Mouse (Mus musculus): Measurements from ENCODE around the gene Syt9.
A peak's percentile ranks its signal among the peaks of the same experiment; 100 is the strongest.
"Not testable (repeated sequence)": the region's sequence is repeated elsewhere in the genome, so short reads cannot be mapped to it uniquely, and the experiment has no call there.

The Syt9 gene

DNA sequence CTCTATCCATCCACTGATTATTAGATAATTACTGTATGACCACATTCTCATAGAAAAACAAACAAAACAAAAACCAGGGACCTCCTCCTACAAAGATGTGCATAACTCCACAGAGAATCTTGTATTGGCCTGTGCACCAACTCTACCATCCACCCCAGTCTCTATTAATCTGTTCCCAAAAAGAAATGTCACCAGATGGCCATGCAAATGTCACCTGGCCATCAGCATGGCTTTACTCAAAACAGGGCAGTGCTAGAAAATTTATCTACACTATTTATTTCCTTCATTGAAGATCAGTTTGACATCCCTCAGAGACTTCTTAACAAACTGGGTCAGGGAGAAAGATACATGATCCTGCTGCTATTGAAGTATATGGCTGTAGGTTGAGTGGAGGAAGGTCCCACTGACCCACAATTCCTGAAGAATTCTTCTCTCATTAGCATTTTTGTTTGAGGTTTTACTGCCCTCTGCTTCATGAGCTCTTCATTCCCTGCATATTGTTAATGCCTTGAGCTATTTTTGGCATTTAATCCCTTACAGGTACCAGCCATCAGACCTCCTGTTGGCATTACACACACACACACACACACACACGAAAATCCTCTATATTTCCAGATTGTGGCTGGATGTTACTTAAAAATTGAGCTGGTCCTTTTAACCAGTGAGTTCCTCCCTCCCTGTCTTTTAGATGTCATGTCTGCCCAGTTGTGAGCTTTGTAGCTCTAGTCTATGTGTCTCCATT is 91.3 kb downstream of the Syt9 start:
- DNase-seq: peak; percentile 67

DNA sequence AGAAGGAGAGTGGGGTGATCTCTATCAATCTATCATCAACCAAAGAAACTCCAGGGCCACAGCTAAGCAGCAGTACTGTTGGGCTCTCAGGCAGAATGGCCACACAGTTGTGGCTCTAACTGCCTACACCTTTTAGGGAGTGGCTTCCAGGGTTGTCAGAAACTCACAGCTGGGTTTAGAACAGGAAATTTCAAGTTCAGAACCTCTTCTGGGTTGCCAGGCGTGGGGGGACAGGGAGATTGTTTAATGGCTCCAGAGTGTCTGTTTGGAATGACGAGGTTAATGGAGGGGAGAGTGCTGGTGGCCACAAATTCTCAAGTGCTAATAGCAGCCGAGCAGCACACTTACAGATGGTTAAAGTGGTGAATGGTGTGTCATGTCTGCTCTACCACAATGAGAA is 92.4 kb downstream of the Syt9 start:
- DNase-seq: no peak

DNA sequence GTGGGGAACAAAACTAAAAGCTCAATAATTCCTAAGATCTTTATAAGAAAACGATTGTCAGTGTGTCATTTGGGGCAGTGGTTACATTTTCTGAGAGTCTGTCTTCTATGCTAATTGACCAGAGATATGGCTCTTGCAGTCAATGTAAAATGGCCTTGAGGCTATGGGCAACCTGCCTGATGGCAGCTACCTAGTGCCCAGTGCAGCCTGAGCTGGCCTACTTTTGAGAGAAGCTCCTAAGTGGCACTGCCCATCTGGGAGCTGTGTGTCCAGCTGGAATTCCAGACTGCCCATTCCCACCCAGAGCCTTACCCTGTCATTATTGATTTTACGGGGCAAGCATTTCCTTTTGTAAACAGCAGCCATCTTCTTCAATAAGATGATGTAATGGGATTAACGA is 94.6 kb downstream of the Syt9 start:
- DNase-seq: no peak

DNA sequence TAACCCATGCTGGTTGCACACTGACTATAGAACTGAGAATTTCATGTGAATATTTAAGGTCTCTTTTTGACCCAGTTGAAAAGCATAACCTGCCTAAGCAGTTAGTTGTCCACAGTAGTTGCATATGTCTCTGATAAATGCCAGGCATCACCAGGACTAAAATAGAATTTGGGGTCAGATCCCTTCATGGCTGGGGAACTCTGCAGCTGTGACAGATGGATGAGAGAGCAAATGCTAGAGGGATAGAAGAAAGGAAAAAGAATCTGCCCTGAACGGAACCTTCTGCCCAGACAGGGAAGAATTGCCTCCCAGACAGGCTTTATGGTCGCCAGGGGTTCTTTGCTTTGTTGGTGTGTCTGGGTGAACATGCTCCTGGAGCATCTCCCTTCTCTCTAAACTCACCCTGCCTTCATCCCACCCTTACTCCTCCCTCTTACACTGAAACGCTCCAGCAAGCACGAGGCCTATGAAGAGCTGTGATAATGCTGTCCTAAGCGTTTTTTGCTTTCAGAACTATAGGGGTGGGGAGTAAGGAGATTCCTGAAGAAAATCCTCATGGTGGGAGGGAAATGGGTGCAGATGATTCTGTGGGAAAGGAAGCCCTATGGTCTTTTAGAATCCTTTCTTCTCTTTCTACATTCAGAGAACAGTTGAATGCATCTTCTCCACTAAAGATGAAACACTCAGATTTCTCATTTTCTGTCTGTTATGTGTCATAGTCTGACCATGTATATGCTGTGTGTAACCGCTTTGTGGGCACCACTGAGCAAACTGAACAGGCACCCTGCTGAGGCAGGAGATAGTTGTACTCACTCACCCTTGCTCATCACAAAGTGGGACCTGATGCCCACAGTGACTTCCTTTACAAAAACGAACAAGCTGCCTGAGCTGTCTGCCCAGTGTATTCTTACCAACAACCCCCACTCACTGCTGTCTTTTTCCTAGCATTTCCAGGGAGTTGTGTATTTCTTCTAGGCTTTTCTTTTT is 108.7 kb downstream of the Syt9 start:
- no peak for DNase-seq

DNA sequence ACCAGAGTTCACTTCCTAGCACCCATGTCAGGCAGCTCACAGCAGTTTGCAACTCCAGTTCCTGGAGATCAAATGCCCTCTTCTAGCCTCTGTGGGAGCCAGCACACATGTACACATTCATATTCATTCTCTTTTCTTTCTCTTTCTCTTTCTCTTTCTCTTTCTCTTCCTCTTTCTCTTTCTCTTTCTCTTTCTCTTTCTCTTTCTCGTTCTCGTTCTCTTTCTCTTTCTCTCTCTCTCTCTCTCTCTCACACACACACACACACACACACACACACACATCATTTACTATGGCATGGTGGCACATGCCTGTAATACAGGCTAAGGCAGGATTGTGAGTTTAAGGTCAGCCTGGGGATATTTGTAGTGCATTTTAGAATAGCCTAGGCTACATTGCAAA is 115.2 kb downstream of the Syt9 start:
- DNase-seq: not testable (repeated sequence)

DNA sequence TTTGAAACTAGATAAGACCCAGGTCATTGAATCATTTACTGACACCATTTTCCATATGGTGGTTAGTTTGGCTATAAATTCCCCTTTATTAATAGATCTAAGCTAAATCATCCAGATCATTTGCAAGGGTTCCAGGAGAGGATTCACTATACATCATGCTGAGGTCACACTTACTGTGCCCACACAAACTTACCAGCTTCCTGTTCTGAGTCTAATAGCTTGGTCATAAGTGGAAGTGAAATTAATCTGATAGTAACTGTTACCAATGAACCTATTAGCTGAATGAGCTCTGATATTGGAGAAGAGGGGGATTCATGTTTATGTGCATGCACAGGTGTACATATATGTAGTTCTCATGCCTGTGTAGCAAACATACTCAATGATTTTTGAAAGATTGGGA is 124.9 kb downstream of the Syt9 start:
- DNase-seq: no peak

DNA sequence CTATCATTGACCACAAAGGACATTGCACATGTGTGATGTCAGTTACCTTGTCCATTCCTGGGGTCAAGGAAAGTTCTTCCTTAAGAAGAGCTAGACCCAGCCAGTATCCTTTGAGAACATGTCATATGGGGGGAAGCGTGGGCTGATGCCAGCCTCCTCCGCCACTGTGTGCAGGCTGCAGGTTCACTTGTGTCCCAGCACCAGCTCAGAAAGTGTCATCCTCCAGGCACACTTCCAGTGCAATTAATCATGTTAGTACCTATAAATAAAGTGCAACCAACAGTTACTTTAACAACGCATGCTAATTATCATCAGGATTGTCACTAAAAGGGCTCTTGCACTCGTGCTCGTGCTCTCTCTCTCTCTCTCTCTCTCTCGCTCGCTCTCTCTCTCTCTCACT is 126.4 kb downstream of the Syt9 start:
- DNase-seq: no peak

DNA sequence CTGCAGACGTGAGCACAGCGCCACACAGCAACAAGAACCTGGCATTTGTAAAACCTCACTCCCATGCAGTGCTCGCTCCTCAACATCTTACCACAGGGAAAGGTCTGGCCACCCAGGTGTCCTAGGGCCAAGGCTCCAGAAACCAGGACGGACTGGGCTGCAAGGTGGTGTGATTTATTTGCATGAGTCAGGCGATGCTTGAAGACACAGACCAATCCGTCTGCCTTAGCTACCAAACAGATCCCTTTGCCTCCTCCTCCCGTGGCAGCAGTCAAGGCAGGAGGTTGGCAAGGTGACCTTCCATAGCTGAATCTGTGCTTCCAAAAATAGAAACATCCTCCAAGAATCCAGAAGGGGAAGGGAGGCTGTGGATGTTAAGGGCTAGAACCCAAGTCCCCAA is 130.1 kb downstream of the Syt9 start:
- DNase-seq: no peak

DNA sequence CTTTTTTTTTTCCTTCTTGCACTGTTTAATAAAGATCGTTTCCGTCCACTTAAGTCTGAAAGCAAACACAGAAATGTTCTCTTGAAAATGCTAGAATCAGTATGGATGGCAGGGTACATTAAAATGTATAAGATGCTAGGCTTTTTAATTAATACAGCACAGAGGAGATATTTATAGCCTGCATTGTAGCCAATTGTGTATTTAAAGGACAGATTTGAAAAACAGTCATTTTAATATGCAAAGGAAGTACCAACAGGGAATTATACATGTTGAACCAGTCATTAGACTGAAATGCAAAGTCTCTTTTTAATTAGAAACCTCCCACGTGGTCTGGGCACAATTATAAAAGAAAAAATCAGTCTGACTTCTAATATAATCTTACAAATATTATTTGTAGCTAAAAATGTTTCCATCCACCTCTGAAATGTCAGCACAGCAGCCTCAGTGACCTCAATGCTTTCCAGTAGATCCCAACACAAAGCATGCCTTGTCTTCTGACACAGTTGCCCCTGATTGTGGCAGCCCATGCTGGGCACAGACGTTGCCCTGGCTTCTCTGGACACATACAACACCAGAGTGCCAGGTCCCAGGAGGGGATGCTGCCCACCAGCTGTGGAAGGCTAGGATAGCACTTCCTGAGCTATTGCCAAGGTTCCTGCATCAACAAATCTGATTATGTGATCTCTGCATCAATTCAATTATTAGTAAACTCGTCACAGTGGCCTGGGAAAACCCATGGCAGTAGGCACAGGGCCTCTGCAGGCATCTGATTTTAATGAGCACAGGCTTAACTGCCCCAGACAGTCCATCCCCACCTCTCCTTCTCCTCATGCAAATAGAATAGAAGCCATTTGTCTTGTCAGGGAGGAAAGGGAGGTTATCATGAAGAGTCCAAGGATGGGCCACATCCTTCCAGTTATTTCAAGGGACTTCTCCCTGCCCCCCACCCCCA is 134.5 kb downstream of the Syt9 start:
- no peak for DNase-seq

DNA sequence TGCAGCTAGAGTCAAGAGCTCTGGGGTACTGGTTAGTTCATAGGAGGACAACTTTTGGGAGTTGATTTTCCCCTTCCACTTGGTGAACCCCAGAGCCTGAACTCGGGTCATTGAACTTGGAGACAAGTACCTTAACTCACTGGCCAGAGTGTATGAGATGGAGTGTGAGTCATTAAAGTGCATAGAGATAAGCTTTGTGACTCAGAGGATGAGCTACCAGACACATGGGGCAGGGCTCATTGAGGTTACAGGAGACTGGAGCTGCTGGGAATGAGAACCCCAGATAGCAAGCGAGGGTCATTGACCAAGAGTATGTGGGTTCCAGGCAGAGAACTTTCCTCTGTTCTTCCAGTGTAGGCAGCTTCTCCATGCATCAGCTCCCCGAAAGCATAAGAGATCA is 137.4 kb downstream of the Syt9 start:
- no peak for DNase-seq

DNA sequence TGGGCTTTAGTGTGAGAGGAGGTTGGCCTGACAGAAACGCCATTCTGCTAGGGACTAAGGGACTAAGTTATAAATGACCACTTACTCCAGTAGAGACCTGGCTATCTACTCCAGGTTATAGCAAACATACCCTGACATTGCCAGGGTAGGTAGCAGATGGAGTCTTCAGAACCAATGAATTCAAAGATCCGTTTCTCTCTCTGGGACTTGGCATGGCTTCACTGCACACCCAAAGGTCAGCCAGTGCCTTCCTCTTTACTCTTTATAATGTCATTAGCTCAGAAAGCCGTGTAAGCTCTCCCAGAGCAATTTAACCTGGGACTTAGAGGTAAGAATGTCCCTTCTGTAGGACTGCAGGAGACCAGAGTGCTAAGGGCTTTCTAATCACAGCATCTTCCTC is 139.2 kb downstream of the Syt9 start:
- no peak for DNase-seq

DNA sequence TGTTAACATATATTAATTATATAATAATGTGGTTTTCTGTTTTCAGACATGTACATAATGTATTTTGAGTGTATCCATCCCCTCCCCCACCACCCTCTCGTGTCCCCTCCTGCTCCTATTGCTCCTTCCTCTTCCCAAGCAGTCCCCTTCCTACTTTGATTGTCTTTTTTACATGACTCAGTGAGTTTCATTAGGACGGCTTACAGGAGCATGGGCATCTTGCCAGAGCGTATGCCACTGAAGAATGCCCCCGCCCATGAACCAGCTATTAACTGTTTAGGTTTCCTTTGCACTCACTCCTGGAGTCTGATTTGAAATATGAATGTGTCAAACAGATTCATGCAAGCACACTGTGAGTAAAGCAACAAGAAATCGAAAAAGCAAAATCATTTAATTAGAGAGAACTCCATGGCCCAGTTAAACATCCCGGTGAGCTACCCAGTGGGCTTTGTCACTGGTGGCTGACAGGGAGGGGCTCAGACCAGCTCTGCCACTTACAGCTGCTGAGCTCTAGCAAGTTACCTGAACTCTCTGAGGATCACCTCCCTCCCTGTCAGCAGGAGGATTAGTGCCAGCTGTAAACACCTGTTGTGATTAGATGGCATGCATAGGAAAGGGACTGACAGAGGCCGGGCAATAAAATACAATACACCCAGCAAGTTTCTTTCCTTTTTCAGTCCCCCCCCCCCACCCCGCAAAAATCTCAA is 146.3 kb downstream of the Syt9 start:
- no peak for DNase-seq

DNA sequence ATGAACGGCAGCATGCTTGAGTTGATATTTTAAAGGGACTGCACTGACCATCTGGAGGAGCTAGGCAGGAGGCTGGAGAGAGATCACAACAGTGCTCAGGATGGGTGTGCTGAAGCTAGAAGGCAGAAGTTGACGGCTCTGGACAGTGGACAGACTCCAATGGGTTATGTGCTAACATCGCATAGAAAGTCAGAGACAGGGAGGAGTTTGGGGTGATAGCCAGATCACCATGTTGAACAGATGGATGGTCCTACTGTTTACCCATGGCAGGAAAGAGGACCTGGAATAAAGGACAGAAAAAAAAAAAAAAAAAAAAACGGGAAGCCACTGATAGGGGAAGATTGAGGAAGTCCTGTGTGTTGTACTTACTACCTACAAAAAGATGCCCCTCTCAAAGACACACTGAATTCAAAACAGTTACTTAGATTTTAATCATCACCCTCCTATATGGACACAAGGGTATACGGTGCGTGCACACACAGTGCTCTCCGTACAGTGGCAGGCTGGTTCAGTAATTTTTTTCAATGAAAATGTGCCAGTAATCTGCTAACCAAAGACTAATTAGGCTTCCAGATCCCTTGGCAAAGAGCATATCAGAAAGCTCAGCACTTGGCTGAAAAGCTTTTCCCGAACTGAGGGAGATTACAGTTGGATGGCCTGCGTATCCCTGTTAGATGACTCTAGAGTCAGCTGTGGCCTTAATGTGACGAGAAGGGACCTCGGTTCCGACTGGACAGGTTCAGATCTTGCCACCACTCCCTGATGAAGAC is 148.9 kb downstream of the Syt9 start:
- peak; percentile 53 for DNase-seq

DNA sequence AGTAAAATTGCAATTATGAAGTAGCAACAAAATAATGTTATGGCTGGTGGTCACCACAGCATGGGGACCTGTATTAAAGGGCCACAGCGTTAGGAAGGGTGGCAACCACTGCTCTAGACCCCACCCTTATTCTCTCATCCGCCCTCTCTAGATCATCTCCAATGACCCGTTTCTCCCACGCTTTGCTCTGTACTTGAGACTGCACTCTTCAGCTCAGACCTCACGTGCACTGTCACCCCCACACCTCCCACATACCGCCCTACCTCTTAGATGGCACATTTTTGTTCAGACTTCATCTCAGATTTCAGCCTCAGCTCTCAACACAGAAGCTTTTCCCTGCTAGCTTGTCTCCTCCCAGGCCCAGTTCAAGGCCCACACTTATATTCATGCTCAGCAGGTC is 150.9 kb downstream of the Syt9 start:
- DNase-seq: no peak

DNA sequence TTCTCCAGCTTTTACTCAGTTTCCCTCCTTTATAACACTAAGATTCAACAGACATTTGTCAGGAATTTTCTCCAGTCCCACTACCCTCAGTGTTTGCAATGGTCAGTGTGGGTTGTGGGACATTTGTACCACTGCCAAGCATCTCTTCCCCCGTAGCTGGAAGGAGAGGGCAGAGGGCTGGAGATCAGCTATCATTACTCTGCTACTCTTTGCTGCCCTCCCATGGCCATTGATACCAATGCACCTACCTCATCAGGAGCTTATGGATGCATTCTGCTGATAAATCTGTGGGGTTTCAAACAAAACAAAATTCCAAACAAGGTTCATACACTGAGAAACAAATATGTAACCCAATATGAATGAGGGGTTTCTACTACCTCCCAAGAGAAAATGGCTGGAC is 155.8 kb downstream of the Syt9 start:
- DNase-seq: peak; percentile 66

DNA sequence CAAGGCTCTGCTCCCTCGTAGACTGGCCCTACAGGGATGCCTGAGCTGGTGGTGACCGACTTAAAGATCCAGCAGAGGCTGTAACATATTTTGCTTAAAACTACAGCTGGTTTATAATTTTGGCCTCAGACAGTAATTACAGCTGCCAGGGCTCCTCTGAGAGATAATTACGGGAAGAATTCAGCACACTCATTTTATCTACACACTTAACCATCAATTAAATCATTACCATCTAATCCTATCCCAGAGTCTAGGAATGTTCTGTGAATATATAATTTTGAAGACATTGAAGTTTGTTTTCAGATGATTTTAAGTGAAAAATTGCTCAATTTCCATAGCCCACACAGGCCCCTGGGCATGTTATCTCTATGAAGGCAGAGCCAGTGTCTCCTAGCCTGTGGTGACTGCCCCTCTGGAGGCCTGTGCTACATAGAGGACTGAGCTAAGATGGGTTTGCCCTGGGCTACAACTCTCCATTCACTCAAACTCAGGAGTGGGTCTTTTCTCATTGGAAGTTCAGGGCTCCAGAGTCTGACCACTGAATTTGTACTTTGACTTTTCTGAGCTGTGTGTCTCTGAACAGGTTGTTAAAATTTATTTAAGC is 157.7 kb downstream of the Syt9 start:
- no peak for DNase-seq

DNA sequence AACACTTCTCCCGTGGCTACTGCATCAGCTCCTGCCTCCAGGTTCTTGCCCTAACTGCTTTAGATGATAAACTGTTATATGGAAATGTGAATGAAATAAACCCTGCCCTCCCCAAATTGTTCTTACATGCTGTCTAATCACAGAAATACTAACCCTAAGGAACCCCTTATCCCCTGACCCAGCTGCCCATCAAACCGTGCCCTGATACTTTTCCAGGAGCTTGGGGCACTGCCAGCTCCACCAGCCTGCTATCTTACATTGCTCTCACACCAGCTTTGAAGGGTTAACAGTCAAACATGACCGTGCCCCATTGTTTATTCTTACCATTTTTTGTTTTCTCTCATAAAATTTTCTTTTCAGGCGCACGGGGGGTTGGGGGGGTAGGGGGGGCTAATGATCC is 158.8 kb downstream of the Syt9 start:
- no peak for DNase-seq

DNA sequence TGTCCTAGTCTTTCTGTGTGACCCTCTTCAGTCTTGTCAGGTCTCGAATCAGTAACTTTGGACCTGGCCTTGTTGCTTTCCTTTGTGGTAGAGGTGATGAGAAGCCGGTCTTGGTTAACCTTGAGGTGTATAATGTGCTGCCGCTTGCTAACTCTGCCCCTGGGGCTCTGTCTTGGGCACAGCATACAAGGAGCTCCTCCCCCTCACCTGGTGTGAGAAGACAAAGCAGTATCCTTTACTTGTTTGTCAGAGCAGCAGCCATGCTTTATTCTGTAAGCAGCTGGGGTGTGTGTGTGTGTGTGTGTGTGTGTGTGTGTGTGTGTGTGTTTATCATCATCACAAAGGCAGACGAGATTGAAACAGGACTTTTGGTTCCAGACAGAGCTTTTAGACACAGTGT is 164.8 kb downstream of the Syt9 start:
- DNase-seq: no peak

DNA sequence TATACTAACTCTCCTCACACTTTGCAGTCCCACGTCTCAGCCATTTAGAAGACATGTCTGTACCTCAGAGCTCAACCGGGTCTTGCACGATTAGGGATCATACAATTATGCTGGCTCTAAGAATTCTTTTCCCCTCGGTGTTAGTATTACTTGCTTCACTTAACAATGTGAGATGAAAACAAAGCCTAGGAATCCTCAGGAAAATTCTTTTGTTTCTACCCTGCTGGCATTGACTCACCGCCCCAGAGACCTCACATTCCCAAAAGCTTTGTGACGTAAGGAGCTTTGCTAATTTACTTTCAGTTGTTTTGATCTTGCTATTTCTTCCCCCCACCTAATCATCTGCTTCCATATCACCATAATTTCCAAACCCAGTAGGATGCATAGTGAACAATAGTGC is 166.0 kb downstream of the Syt9 start:
- DNase-seq: no peak

DNA sequence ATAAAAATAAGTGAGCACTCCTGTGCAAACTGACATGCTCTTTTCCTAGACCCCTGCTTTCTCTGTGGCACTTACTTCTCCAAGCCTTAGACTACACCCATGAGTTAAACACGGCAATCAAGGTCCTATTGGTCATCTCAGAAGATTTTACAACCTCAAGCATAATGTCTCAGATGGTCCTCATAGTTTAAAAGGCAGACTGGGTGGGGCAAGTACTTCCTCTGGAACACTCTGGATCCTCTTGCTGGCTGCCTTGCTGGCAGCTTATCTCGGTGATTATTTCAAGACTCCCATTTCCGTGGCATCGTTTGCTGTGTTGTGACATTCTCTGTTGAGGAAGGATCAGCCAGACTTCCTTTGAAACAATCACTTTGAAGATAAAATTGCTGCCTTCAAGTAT is 169.5 kb downstream of the Syt9 start:
- DNase-seq: no peak

DNA sequence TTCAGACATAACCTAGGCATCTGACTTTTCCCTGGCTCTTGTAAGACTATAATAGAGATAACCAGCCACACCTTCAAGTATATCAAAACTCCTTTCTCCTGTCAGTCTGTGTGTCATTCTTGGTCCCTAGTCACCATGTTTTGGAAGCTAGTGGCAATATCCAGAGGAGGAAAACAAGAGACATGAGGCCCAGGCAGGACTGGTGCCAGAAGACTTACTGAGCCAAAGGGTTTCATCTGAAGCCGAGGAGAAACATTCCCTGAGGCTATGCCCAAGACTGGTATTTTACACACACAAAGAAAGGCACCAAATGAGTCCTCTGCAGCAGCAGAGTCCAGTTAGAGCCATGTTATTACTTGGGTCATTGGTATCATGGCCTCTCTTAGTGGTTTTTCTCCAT is 174.5 kb downstream of the Syt9 start:
- DNase-seq: no peak

Measured in cerebellum, adult 11 months (tissue).